Mouse (Mus musculus): ENCODE results near the gene Vgll3.

Vgll3 gene

GRCm38 (mm10) chr16:65814918-65815881 lies at the start of gene Vgll3:
Gene Vgll3 (plus strand): TSS chr16:65815257.
- DNase-seq, result peak; percentile 98

DNA sequence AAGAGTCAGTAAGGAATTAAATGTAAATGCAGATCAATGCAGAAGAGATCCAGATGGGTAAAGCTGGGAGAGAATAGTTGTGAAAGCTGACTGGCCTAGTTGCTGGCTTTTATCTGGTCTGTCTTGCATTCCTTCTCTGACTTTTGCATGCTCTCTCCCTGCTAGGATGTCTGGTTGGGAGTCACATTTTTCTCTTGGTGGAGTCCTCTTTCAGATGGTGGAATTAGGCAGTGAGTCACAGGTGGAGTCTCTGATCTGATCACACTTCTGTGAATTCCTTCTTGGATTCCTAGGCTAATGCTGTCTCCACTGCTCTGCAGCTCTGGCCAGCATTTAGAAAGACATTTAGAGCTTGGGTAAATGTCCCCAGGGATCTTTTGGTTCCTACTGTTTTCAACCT lies 49.1 kb upstream of the Vgll3 start:
- no peak for DNase-seq

GRCm38 (mm10) chr16:65785959-65786358 lies 29.1 kb upstream of the Vgll3 start:
- DNase-seq, result no peak

- DNase-seq, result no peak
Measured at GRCm38 (mm10) chr16:65816059-65816458, 1.0 kb downstream of the Vgll3 start.

DNA sequence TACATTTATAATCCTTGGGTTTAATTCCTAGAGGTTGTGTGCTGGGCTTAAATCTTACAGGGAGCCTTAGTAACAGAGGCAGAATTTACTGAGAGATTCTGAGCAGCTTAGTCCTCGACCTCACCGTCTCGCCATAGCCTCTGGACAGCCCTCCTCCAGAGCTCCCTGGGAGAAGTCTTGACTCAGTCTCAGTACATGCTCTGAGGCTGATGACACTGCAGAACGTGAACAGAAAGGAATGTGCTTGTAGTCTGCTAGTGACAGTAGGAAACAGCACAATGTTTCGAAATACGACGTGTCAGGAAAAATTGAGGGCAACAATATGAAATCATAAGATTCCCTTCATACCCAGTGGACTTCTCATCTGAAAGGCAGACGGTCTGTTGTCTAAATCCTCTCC lies 3.7 kb downstream of the Vgll3 start:
- DNase-seq, result peak; percentile 96

DNA sequence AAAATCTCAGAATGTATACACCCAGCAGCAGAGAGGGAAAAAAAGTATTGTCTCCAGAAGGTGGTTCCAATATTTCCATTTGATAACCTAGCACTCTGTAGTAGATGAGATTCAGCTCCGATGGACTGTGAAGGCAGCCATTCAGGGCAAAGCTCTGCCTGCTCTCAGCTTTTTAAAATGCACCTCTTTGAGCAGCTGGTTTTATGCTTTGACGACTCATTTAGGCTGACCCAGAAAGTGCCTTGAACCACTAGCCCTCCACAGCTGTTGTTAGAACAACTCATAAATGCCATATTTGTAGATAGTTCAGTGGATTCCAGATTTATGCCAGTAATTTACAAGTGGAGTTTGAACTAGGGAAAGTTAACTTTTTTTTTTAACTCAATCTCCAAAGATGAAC lies 5.7 kb downstream of the Vgll3 start:
- no peak for DNase-seq

DNA sequence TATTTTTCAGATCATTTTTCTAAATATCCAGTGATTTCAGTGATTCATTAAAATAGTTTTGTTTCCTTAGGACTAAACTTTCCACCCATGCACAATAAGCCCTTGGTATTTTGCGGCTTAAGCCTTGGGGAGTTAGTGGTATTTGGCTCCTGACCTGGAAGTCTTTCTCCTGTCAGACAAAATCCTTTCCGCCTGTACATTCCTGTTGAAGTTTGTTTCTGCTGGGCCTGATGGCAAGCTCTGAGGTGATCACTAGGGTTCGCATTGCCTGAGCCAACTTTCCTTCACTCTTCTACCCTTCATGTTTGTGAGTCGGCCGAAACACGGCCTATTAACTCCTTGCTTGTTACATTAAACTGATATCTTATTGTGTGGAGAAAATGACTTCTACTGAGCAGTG lies 8.7 kb downstream of the Vgll3 start:
- peak; percentile 88 for DNase-seq

DNA sequence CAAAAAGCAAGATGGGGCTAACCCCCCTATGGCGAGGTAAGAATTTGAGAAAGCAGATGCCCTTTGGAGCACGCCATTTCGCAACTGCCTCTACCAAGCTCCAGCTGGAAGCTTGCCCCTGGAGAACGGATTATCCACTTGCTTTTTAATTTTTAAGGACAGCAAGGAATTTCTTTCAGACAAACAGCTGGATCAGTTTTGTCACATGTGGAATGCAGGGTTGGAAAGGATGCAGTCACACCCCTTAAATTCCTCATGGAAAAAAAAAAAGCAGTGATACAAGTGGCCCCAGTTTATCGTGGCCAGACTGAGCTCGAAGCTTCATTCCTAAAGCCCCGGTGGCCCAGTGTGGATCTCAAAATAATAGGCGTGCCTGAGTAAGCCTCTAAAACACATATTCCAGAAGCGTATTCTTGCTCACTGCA lies 13.1 kb downstream of the Vgll3 start:
- peak; percentile 97 for DNase-seq

- DNase-seq, result peak; percentile 88
Measured at GRCm38 (mm10) chr16:65829096-65829495, 14.0 kb downstream of the Vgll3 start.

DNA sequence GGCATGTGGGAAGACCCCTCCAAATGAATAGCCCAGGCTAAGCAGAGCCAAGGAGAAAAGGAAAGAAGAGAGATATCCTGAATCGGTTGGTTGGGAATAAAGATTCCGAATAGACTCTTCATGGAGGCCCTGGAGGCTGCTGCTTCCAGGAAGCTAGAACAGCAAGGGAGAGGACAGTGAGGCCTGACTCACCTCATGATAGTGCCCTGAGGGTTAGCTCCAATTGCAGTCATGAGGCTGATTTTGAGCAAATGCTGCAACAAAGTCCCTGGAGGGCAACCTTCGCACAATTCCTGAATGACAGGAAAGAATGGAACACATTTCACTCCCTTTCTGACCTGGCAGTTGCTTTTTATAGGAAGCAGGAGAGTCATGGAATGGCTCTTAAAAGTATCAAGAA lies 19.7 kb downstream of the Vgll3 start:
- no peak for DNase-seq

DNA sequence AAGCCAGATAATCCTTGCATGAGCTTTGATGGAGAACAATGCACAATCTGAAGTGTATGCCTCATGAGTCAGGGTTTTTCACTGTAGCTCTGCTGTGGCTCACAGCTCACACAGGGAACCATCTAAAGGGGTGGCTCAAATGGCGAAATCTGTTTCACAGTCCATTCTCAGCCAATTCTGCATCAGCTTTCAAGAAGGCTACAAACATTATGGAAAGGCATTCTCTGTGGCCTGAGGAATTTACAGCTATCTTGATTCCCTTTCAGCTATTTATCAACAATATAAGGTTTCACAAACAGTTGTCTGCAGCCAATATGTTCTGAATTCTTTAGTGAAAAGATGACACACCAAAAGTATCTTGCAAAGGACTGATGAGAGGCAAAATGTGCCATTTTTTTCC lies 35.1 kb downstream of the Vgll3 start:
- DNase-seq, result no peak

GRCm38 (mm10) chr16:65864471-65864870 lies 49.4 kb downstream of the Vgll3 start:
- DNase-seq, result no peak

GRCm38 (mm10) chr16:65867927-65868326 lies 52.9 kb downstream of the Vgll3 start:
- DNase-seq, result no peak

DNA sequence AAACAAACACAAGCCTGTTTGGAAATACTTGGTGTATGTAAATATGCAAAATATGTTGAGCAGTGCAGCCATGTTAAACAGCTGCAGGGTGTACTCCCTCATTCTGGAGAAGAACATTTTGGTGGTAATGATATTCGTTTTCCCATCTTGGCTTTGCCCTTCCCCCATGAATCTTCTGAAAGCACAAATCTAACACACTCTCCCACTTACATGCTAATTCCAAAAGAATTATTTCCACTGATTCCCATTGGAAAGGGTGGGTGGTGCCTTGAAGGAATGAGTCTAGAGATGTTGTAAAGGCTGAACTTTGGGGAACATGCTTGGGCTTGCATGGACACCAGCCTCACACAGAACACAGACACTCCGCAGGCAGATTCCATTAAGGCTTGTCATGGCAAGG lies 53.9 kb downstream of the Vgll3 start:
- no peak for DNase-seq

GRCm38 (mm10) chr16:65888940-65889339 lies 73.9 kb downstream of the Vgll3 start:
- DNase-seq, result no peak
